Mouse (Mus musculus) granulocyte monocyte progenitor cell, adult 5-6 weeks (primary cell): Measurements from ENCODE around the gene Gadd45b. TPM values are rescaled to one million over a fixed set of nuclear protein-coding genes. Genes with fewer than 3 reads are reported as not detected.
A peak's percentile ranks its signal among the peaks of the same experiment; 100 is the strongest.

Experiments used
- ATAC-seq: replicated peaks from 2 replicates; pipeline ENCODE4 v1.8.0; 2016; ENCODE audit warnings: mild to moderate bottlenecking, moderate TSS enrichment, inconsistent platforms; ENCODE audit not compliant: poor library complexity, severe bottlenecking
- total RNA-seq, 2 experiments: library from RNA; stranded (forward) in 1 of 2; stranded (reverse) in 1 of 2; fragments of 200-712, 200-1000 nt in 1 of 2; fragments of >200 nt in 1 of 2; fragmentation: Nextera tagmentation in 1 of 2; gene quantifications; 2 replicates each; pipeline ENCODE4 v1.2.3; 2014 to 2017

Gadd45b gene
- total RNA-seq (2014; fragmentation: Nextera tagmentation), result 20.1 and 21.5 TPM in 2 replicates
- total RNA-seq (2017), result 25.6 and 27.6 TPM in 2 replicates

GRCm38 (mm10) chr10:80929299-80930226 lies at the start of gene Gadd45b:
Gadd45b (plus strand) TSS chr10:80930073.
- peak; percentile 74 for ATAC-seq

- ATAC-seq, result peak; percentile 62
These were observed 49.7 kb upstream of the Gadd45b start for GRCm38 (mm10) chr10:80880131-80880641.

- no peak for ATAC-seq
These were observed 49.0 kb upstream of the Gadd45b start for GRCm38 (mm10) chr10:80880901-80881300.

GRCm38 (mm10) chr10:80881301-80881700 lies 48.6 kb upstream of the Gadd45b start:
- peak; percentile 54 for ATAC-seq

- ATAC-seq, result no peak
These were observed 42.7 kb upstream of the Gadd45b start for GRCm38 (mm10) chr10:80887181-80887580.

GRCm38 (mm10) chr10:80895100-80895499 lies 34.8 kb upstream of the Gadd45b start:
- no peak for ATAC-seq

GRCm38 (mm10) chr10:80895697-80896096 lies 34.2 kb upstream of the Gadd45b start:
- no peak for ATAC-seq

GRCm38 (mm10) chr10:80896581-80897485 lies 33.0 kb upstream of the Gadd45b start:
- ATAC-seq, result no peak

- ATAC-seq, result no peak
These were observed 31.9 kb upstream of the Gadd45b start for GRCm38 (mm10) chr10:80897861-80898510.

GRCm38 (mm10) chr10:80899074-80899473 lies 30.8 kb upstream of the Gadd45b start:
- no peak for ATAC-seq

GRCm38 (mm10) chr10:80899591-80900317 lies 30.1 kb upstream of the Gadd45b start:
- no peak for ATAC-seq

GRCm38 (mm10) chr10:80900318-80901247 lies 29.3 kb upstream of the Gadd45b start, which contains the start of gene Timm13:
Timm13 (minus strand) TSS chr10:80900969.
- peak; percentile 94 for ATAC-seq

- ATAC-seq, result no peak
These were observed 28.2 kb upstream of the Gadd45b start for GRCm38 (mm10) chr10:80901409-80902272.

- no peak for ATAC-seq
These were observed 27.5 kb upstream of the Gadd45b start for GRCm38 (mm10) chr10:80902273-80902940.

- no peak for ATAC-seq
These were observed 26.6 kb upstream of the Gadd45b start for GRCm38 (mm10) chr10:80903282-80903681.

GRCm38 (mm10) chr10:80904004-80904693 lies 25.7 kb upstream of the Gadd45b start:
- ATAC-seq, result no peak
